Mouse (Mus musculus) embryonic facial prominence, embryonic 14.5 days (tissue): Measurements from ENCODE around the gene Tcaf3. TPM values are rescaled to one million over a fixed set of nuclear protein-coding genes. Genes with fewer than 3 reads are reported as not detected.

Source experiments
- polyA plus RNA-seq: library from polyadenylated mRNA; unstranded; fragments of >200 nt; fragmentation: Nextera tagmentation; extraction: Ambion mirVana; gene quantifications from 2 replicates; pipeline ENCODE4 v1.2.1, GENCODE M21; 2014

Tcaf3 gene
- polyA plus RNA-seq, 1 experiment from 2014 or later = not detected

Other genes starting within 250 kb of the Tcaf3 start
- gene Zyx, start 248.1 kb downstream of the Tcaf3 start, polyA plus RNA-seq = 155 and 156 TPM in 2 replicates
- gene Epha1, start 224.4 kb downstream of the Tcaf3 start, polyA plus RNA-seq = 3.8 and 4.3 TPM in 2 replicates
- not detected in 2 replicates for gene Tas2r143, start 197.5 kb downstream of the Tcaf3 start, polyA plus RNA-seq
- gene Tas2r135, start 192.3 kb downstream of the Tcaf3 start, polyA plus RNA-seq = not detected in 2 replicates
- not detected in 2 replicates for gene Tas2r126, start 163.2 kb downstream of the Tcaf3 start, polyA plus RNA-seq
- gene Olfr458, start 132.5 kb downstream of the Tcaf3 start, polyA plus RNA-seq = not detected in 2 replicates
- not detected in 2 replicates for gene Olfr457, start 121.4 kb downstream of the Tcaf3 start, polyA plus RNA-seq
- 0.17 TPM in 1 of 2 replicates, not detected in the other for gene Olfr456, start 110.5 kb downstream of the Tcaf3 start, polyA plus RNA-seq
- gene Olfr455, start 50.1 kb downstream of the Tcaf3 start, polyA plus RNA-seq = not detected in 2 replicates
- 2.3 and 2.5 TPM in 2 replicates for gene Tcaf2, start 47.6 kb upstream of the Tcaf3 start, polyA plus RNA-seq
- 78.5 and 78.6 TPM in 2 replicates for gene Tcaf1, start 112.4 kb upstream of the Tcaf3 start, polyA plus RNA-seq
- gene Olfr453, start 141.7 kb upstream of the Tcaf3 start, polyA plus RNA-seq = not detected in 2 replicates
- gene Olfr38, start 158.7 kb upstream of the Tcaf3 start, polyA plus RNA-seq = not detected in 2 replicates
- gene Olfr452, start 187.4 kb upstream of the Tcaf3 start, polyA plus RNA-seq = 0.11 TPM in 1 of 2 replicates, not detected in the other
- gene Olfr450, start 214.2 kb upstream of the Tcaf3 start, polyA plus RNA-seq = not detected in 2 replicates
- gene Olfr449, start 236.7 kb upstream of the Tcaf3 start, polyA plus RNA-seq = not detected in 2 replicates